Mouse (Mus musculus): ENCODE results near the gene St3gal4. TPM values are rescaled to one million over a fixed set of nuclear protein-coding genes. Genes with fewer than 3 reads are reported as not detected.

St3gal4 gene
- total and polyA plus RNA-seq, 3 experiments, result 54.2 to 56.3 TPM; not detected in 1

- no peaks in the 10 kb centered on the region for H3K79me2 ChIP-seq (ENCODE audit: control insufficient read depth, insufficient read depth, low read length, poor library complexity)
- H3K9ac ChIP-seq (ENCODE audit: control insufficient read depth, low read depth, low read length, poor library complexity, severe bottlenecking), result no peak overlapping the region
- H3K4me3 ChIP-seq (ENCODE audit: control insufficient read depth in 1 of 2, insufficient read depth in 1 of 2, low read depth in 2 of 2, low read length in 2 of 2), result no peak overlapping the region
- no peaks in the 10 kb centered on the region for H3K9me3 ChIP-seq (replicated peaks; ENCODE audit: insufficient read depth, low read length)
- H3K4me1 ChIP-seq (ENCODE audit: control insufficient read depth in 1 of 2, insufficient read depth in 2 of 2, low read length in 2 of 2), result no peaks in the 10 kb centered on the region
- H3K27ac ChIP-seq (ENCODE audit: control insufficient read depth, low read depth, low read length), result no peak overlapping the region
- no peaks in the 10 kb centered on the region for H3K27me3 ChIP-seq (ENCODE audit: control insufficient read depth in 1 of 2, insufficient read depth in 2 of 2, low read length in 2 of 2)
- no peak for DNase-seq (ENCODE audit: low read depth, low spot score)
- TF ChIP-seq POLR2AphosphoS2 (IDR thresholded peaks at IDR 0.05; ENCODE audit: low read length) (no peak), HCFC1 (IDR thresholded peaks at IDR 0.05; ENCODE audit: low read depth, low read length) (no peak), SMC3 (IDR thresholded peaks at IDR 0.05; ENCODE audit: low read depth, low read length) (no peak)
- no peaks in the 10 kb centered on the region for H3K36me3 ChIP-seq (ENCODE audit: control insufficient read depth in 1 of 2, insufficient read depth in 2 of 2, low read length in 2 of 2)
These were observed 101.0 kb downstream of the St3gal4 start for GRCm38 (mm10) chr9:35018056-35018455.

DNA sequence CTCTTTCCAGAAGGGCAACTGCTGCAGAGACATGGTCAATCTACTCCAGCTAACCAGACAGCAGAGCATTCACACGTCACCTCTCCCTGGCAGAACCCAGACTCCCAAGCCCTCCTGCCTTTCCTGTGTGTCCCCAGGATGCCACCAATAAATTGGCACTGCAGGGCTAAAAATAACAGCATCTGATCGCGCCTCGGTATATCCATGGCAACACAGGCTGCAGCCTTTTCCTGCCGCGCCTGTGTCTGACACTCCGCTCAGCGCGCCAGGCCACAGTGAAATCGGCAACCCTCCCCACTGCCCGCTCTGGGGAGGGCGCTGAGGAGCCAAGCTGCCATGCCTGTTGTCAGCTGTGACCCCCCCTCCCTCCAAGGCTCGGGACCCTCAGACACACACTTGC is 101.5 kb downstream of the St3gal4 start:
- no peak for DNase-seq (ENCODE audit: low read depth, low spot score)
- no peaks in the 10 kb centered on the region for H3K4me1 ChIP-seq (ENCODE audit: control insufficient read depth in 1 of 2, insufficient read depth in 2 of 2, low read length in 2 of 2)
- H3K27ac ChIP-seq (ENCODE audit: control insufficient read depth, low read depth, low read length), result no peak overlapping the region
- H3K79me2 ChIP-seq (ENCODE audit: control insufficient read depth, insufficient read depth, low read length, poor library complexity), result no peaks in the 10 kb centered on the region
- no peaks in the 10 kb centered on the region for H3K9me3 ChIP-seq (replicated peaks; ENCODE audit: insufficient read depth, low read length)
- H3K9ac ChIP-seq (ENCODE audit: control insufficient read depth, low read depth, low read length, poor library complexity, severe bottlenecking), result no peak overlapping the region
- TF ChIP-seq GATA1 (IDR thresholded peaks at IDR 0.05; ENCODE audit: low read depth, low read length), result no peak
- TF ChIP-seq BHLHE40 (IDR thresholded peaks at IDR 0.05; ENCODE audit: borderline replicate concordance, low read depth, low read length), result no peak
- TF ChIP-seq USF2 (IDR thresholded peaks at IDR 0.05; ENCODE audit: borderline replicate concordance in 1 of 2, insufficient read depth in 1 of 2, low read depth in 1 of 2, low read length in 2 of 2), result no peak
- TF ChIP-seq MYC (IDR thresholded peaks at IDR 0.05; ENCODE audit: low read depth, low read length), result no peak
- TF ChIP-seq HCFC1 (IDR thresholded peaks at IDR 0.05; ENCODE audit: low read depth, low read length), result no peak
- TF ChIP-seq JUND (IDR thresholded peaks at IDR 0.05; ENCODE audit: low read depth, low read length), result no peak
- TF ChIP-seq POLR2AphosphoS2 (IDR thresholded peaks at IDR 0.05; ENCODE audit: low read length), result no peak
- no peak for TF ChIP-seq ELF1 (IDR thresholded peaks at IDR 0.05; ENCODE audit: low read depth, low read length)
- TF ChIP-seq UBTF (IDR thresholded peaks at IDR 0.05; ENCODE audit: borderline replicate concordance, insufficient read depth, low read depth, low read length), result no peak
- TF ChIP-seq GABPA (IDR thresholded peaks at IDR 0.05; ENCODE audit: low read depth, low read length), result no peak
- TF ChIP-seq EP300 (IDR thresholded peaks at IDR 0.05; ENCODE audit: low read depth in 1 of 2, low read length in 2 of 2), result no peak
- no peak for TF ChIP-seq ZKSCAN1 (IDR thresholded peaks at IDR 0.05; ENCODE audit: low read depth, low read length)
- TF ChIP-seq TBP (IDR thresholded peaks at IDR 0.05; ENCODE audit: low read depth, low read length), result no peak
- TF ChIP-seq TCF12 (IDR thresholded peaks at IDR 0.05; ENCODE audit: low read depth, low read length), result no peak
- H3K4me3 ChIP-seq (ENCODE audit: control insufficient read depth in 1 of 2, insufficient read depth in 1 of 2, low read depth in 2 of 2, low read length in 2 of 2), result no peak overlapping the region
- H3K27me3 ChIP-seq (ENCODE audit: control insufficient read depth in 1 of 2, insufficient read depth in 2 of 2, low read length in 2 of 2), result no peaks in the 10 kb centered on the region
- H3K36me3 ChIP-seq (ENCODE audit: control insufficient read depth in 1 of 2, insufficient read depth in 2 of 2, low read length in 2 of 2), result no peaks in the 10 kb centered on the region

Measured in MEL (cell line).